Mouse (Mus musculus) cerebellum, adult 2 months (tissue): Measurements from ENCODE around the gene Plcg1.

Experiments
- CTCF ChIP-seq: fragments of 200-500 bp; IDR thresholded peaks from 2 replicates; pipeline ENCODE4 v1.5.1; 2011; ENCODE audit warnings: low read depth, mild to moderate bottlenecking, control low read depth, low read length, moderate library complexity, borderline replicate concordance; ENCODE audit not compliant: insufficient read depth
- POLR2A ChIP-seq: fragments of 200-500 bp; IDR thresholded peaks from 2 replicates; pipeline ENCODE4 v1.6.1; 2011; ENCODE audit warnings: low read length, control low read depth, borderline replicate concordance; ENCODE audit not compliant: insufficient read depth

DNA sequence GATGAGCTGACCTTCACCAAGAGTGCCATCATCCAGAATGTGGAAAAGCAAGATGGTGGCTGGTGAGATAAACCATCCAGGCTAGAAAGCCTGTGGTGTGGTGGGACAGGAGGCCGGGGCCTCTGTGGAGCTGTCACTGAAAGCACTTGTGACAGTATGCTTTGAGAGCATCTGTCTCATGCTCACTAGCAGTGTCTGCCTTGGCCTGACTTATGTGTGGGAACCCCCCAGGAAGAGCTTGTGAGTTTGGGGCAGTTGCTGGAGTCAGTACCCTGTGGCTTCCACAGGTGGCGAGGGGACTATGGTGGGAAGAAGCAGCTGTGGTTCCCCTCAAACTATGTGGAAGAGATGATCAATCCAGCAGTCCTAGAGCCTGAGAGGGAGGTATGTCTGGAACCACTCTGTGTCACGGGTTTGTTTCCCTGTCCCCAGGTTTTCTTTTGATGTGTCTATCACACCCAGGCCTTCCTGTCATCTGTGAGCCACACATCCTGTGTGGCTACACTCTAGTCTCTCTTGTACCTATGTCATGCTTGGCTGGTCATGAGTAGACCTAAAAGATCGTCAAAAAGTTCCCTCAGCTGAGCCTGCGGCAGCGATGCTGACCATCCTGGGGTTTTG lies 25.6 kb downstream of the Plcg1 start:
- no peak for TF ChIP-seq CTCF
- TF ChIP-seq POLR2A: no peak
